Mouse (Mus musculus) cerebellum, adult 2 months (tissue): ENCODE data around the gene Nop2. TPM values are rescaled to one million over a fixed set of nuclear protein-coding genes. Genes with fewer than 3 reads are reported as not detected.

Experiments
- DNase-seq, 2 experiments: peaks; one replicate each; pipeline ENCODE4 v3.0.0; 2021
- H3K27ac ChIP-seq: fragments of 200-500 bp; 2 replicates; pipeline ENCODE4 v1.5.1; 2012; ENCODE audit warnings: low read length, control low read depth, inconsistent platforms; ENCODE audit not compliant: insufficient read depth
- H3K27me3 ChIP-seq: fragments of 200-500 bp; 2 replicates; pipeline ENCODE4 v1.6.1; 2012; ENCODE audit warnings: inconsistent platforms, mild to moderate bottlenecking, low read length, moderate library complexity; ENCODE audit not compliant: control insufficient read depth, insufficient read depth
- H3K4me1 ChIP-seq: fragments of 200-500 bp; 2 replicates; pipeline ENCODE4 v1.6.1; 2011; ENCODE audit warnings: low read length; ENCODE audit not compliant: control insufficient read depth, insufficient read depth
- H3K4me3 ChIP-seq: fragments of 200-500 bp; replicated peaks from 2 replicates; pipeline ENCODE3; 2011; ENCODE audit warnings: mild to moderate bottlenecking, low read depth, low read length, control low read depth; ENCODE audit not compliant: insufficient read depth
- CTCF ChIP-seq: fragments of 200-500 bp; IDR thresholded peaks from 2 replicates; pipeline ENCODE4 v1.5.1; 2011; ENCODE audit warnings: low read depth, mild to moderate bottlenecking, control low read depth, low read length, moderate library complexity, borderline replicate concordance; ENCODE audit not compliant: insufficient read depth
- POLR2A ChIP-seq: fragments of 200-500 bp; IDR thresholded peaks from 2 replicates; pipeline ENCODE4 v1.6.1; 2011; ENCODE audit warnings: low read length, control low read depth, borderline replicate concordance; ENCODE audit not compliant: insufficient read depth
- WGBS: fragments of 180-500 bp; shearing (Covaris S2); methylation state at CpG from one replicate; pipeline ENCODE4 v1.1.7; 2018; 5-methylcytosine and 5-hydroxymethylcytosine counted together
- polyA plus RNA-seq: library from polyadenylated mRNA; depleted of rRNA; stranded (reverse); fragments of >200 nt; gene quantifications from 2 replicates; pipeline ENCODE4 v1.2.3, GENCODE M21; 2012

The Nop2 gene
- polyA plus RNA-seq, 1 experiment = 24.5 TPM

- 4% methylated on average over 3 of the region's 3 CpGs for WGBS
- H3K27me3 ChIP-seq = no peaks in the 10 kb centered on the region
- peaks cover 15% of the 10 kb centered on the region for H3K4me1 ChIP-seq
- peak overlapping the region; percentile 77 for H3K4me3 ChIP-seq
- no peak for TF ChIP-seq CTCF
- TF ChIP-seq POLR2A = no peak; the same call in 1 of the 2 replicates
- H3K27ac ChIP-seq = peak overlapping the region; percentile 55
- peak; percentile 54 to 60 for DNase-seq
These were observed 33.2 kb upstream of the Nop2 start for GRCm38 (mm10) chr6:125098513-125098912.

GRCm38 (mm10) chr6:125099421-125099971, 32.2 kb upstream of the Nop2 start:
- Histone ChIP-seq H3K4me3 (peak overlapping the region; percentile 38), H3K4me1 (peaks cover 15% of the 10 kb centered on the region), H3K27ac (peak overlapping the region; percentile 66), H3K27me3 (no peaks in the 10 kb centered on the region)
- no peak for TF ChIP-seq CTCF
- TF ChIP-seq POLR2A = no peak
- WGBS = 5% methylated on average over 5 of the region's 5 CpGs
- DNase-seq = peak; percentile 53 to 57

- Histone ChIP-seq H3K4me1 (peaks cover 15% of the 10 kb centered on the region), H3K27me3 (no peaks in the 10 kb centered on the region), H3K27ac (no peak overlapping the region), H3K4me3 (no peak overlapping the region)
- DNase-seq = no peak
- WGBS = 79% methylated on average over 9 of the region's 9 CpGs
- TF ChIP-seq POLR2A = no peak
- TF ChIP-seq CTCF = no peak
These were observed 30.3 kb upstream of the Nop2 start for GRCm38 (mm10) chr6:125101444-125101843.

GRCm38 (mm10) chr6:125104223-125104622, 27.5 kb upstream of the Nop2 start:
- H3K27me3 ChIP-seq = no peaks in the 10 kb centered on the region
- 69% methylated on average over 4 of the region's 4 CpGs for WGBS
- no peak overlapping the region for H3K27ac ChIP-seq
- H3K4me3 ChIP-seq = no peak overlapping the region
- TF ChIP-seq CTCF (no peak), POLR2A (no peak)
- peaks cover 5% of the 10 kb centered on the region for H3K4me1 ChIP-seq
- DNase-seq = no peak

GRCm38 (mm10) chr6:125107705-125108104, 24.0 kb upstream of the Nop2 start:
- Histone ChIP-seq H3K27me3 (no peaks in the 10 kb centered on the region), H3K4me3 (no peak overlapping the region), H3K4me1 (no peaks in the 10 kb centered on the region), H3K27ac (no peak overlapping the region)
- WGBS = 93% methylated on average over 2 of the region's 2 CpGs
- no peak for DNase-seq
- no peak for TF ChIP-seq CTCF
- no peak for TF ChIP-seq POLR2A

GRCm38 (mm10) chr6:125109371-125109770, 22.3 kb upstream of the Nop2 start:
- no peaks in the 10 kb centered on the region for H3K27me3 ChIP-seq
- no peak overlapping the region for H3K4me3 ChIP-seq
- no peak for DNase-seq
- no peak for TF ChIP-seq CTCF
- TF ChIP-seq POLR2A = no peak
- no peaks in the 10 kb centered on the region for H3K4me1 ChIP-seq
- 92% methylated on average over 14 of the region's 14 CpGs for WGBS
- H3K27ac ChIP-seq = no peak overlapping the region

- peak in 1 of 2 experiments; percentile 52 for DNase-seq
- H3K4me3 ChIP-seq = no peak overlapping the region
- no peaks in the 10 kb centered on the region for H3K4me1 ChIP-seq
- no peaks in the 10 kb centered on the region for H3K27me3 ChIP-seq
- 65% methylated on average over 7 of the region's 7 CpGs for WGBS
- TF ChIP-seq POLR2A (no peak), CTCF (peak; percentile 48; the same call in 1 of the 2 replicates)
- H3K27ac ChIP-seq = no peak overlapping the region
These were observed 20.8 kb upstream of the Nop2 start for GRCm38 (mm10) chr6:125110927-125111326.

GRCm38 (mm10) chr6:125112553-125112952, 19.2 kb upstream of the Nop2 start:
- DNase-seq = no peak
- H3K4me3 ChIP-seq = no peak overlapping the region
- TF ChIP-seq CTCF (no peak), POLR2A (no peak)
- WGBS = 92% methylated on average over 11 of the region's 11 CpGs
- no peak overlapping the region for H3K27ac ChIP-seq
- H3K27me3 ChIP-seq = no peaks in the 10 kb centered on the region
- H3K4me1 ChIP-seq = no peaks in the 10 kb centered on the region
